Mouse (Mus musculus) liver, embryonic 14.5 days (tissue): Measurements from ENCODE around the gene Megf8.

Experiments
- CTCF ChIP-seq: IDR thresholded peaks from 2 replicates; pipeline ENCODE4 v1.5.1; 2016; ENCODE audit warnings: antibody characterized with exemption, low read depth, control low read depth
- EP300 ChIP-seq: IDR thresholded peaks from 2 replicates; pipeline ENCODE4 v1.6.1; 2016; ENCODE audit warnings: antibody characterized with exemption, low read depth

DNA sequence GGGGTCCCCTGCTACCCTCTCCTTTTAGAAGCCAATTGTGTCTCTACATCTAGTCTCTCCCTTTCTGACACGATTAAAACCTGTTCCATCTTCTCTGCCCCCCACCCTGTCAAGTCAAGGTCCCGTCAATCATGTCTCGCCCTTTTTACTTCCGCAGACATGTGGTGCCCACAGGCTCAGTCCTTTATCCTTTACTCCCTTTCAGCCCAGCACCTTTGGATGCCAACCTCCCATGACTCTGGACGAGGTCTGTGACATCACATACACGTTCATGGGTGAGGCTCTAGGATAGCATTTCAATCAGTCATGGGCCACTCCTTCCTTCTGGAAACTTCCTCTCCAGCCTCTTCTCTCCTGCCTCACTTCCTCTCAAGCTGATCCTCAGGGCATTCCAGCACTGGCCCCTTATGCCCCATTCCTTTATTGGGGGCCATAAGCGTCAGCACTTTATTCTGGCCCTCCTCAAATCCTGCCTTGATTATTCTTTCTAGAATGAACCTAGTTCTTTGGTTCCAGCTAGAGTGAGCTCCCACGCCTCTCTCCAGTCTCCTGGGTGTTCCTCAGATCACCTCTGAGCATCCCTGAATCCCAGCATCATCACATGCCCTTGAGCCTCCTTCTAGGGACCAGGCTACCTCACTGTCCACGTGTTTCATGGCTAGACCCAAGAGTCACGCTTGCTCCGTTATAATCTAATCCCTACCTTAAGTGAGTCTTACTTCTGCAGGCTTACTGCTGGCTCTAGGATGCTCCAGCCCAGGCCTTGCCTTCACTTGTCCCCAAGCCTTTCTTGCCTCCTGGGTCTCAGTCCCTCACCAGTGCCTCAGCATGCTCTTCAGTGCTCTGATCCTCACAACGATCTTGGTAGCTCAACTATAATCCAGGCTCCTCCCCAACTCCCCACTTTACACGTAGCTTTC, 61.5 kb downstream of the Megf8 start:
- TF ChIP-seq CTCF, result no peak
- TF ChIP-seq EP300, result no peak
